Mouse (Mus musculus): ENCODE measurements around the gene Rhbdl1. TPM values are rescaled to one million over a fixed set of nuclear protein-coding genes. Genes with fewer than 3 reads are reported as not detected.
"Not testable (repeated sequence)": the region's sequence is repeated elsewhere in the genome, so short reads cannot be mapped to it uniquely, and the experiment has no call there.

Rhbdl1 gene
- polyA plus RNA-seq, 1 experiment from 2014 or later = 1.3 TPM

- Histone ChIP-seq H3K27me3 (ENCODE audit: poor library complexity, severe bottlenecking) (no peaks in the 10 kb centered on the region), H3K4me3 (no peak overlapping the region), H3K27ac (no peak overlapping the region), H3K9me3 (no peaks in the 10 kb centered on the region), H3K36me3 (replicated peaks) (peaks cover 44% of the 10 kb centered on the region), H3K4me1 (peaks cover 82% of the 10 kb centered on the region)
- 94% methylated on average over 32 of the region's 32 CpGs for WGBS
- no peak for DNase-seq (ENCODE audit: extremely low spot score, low spot score)
These were observed 40.9 kb upstream of the Rhbdl1 start for GRCm38 (mm10) chr17:25877741-25878610.

- peaks cover 72% of the 10 kb centered on the region for H3K4me1 ChIP-seq
- H3K9me3 ChIP-seq = no peaks in the 10 kb centered on the region
- H3K36me3 ChIP-seq (replicated peaks) = peaks cover 35% of the 10 kb centered on the region
- no peak overlapping the region for H3K27ac ChIP-seq
- H3K27me3 ChIP-seq (ENCODE audit: poor library complexity, severe bottlenecking) = no peaks in the 10 kb centered on the region
- DNase-seq (ENCODE audit: extremely low spot score, low spot score) = no peak
- peak overlapping the region; percentile 85 for H3K4me3 ChIP-seq
- 96% methylated on average over 3 of the region's 3 CpGs for WGBS
These were observed 39.9 kb upstream of the Rhbdl1 start for GRCm38 (mm10) chr17:25877025-25877424.

- Histone ChIP-seq H3K4me1 (peaks cover 66% of the 10 kb centered on the region), H3K27ac (peak overlapping the region; percentile 94), H3K9me3 (no peaks in the 10 kb centered on the region), H3K36me3 (replicated peaks) (peaks cover 33% of the 10 kb centered on the region), H3K4me3 (peak overlapping the region; percentile 85), H3K27me3 (ENCODE audit: poor library complexity, severe bottlenecking) (no peaks in the 10 kb centered on the region)
- no peak for DNase-seq (ENCODE audit: extremely low spot score, low spot score)
- WGBS = 64% methylated on average over 10 of the region's 10 CpGs
These were observed 39.3 kb upstream of the Rhbdl1 start for GRCm38 (mm10) chr17:25876347-25876915.

- no peaks in the 10 kb centered on the region for H3K27me3 ChIP-seq (ENCODE audit: poor library complexity, severe bottlenecking)
- H3K9me3 ChIP-seq = no peaks in the 10 kb centered on the region
- peaks cover 56% of the 10 kb centered on the region for H3K4me1 ChIP-seq
- peak overlapping the region; percentile 94 for H3K27ac ChIP-seq
- WGBS = under 1% methylated on average over 59 of the region's 59 CpGs
- H3K4me3 ChIP-seq = peak overlapping the region; percentile 85
- peak; percentile 91 for DNase-seq (ENCODE audit: extremely low spot score, low spot score)
- H3K36me3 ChIP-seq (replicated peaks) = peaks cover 33% of the 10 kb centered on the region
These were observed 38.4 kb upstream of the Rhbdl1 start for GRCm38 (mm10) chr17:25875171-25876136.

GRCm38 (mm10) chr17:25874721-25875170, 37.7 kb upstream of the Rhbdl1 start, which contains the start of gene Mettl26:
Gene Mettl26, plus strand, starts transcription at chr17:25875074.
- peaks cover 49% of the 10 kb centered on the region for H3K4me1 ChIP-seq
- DNase-seq (ENCODE audit: extremely low spot score, low spot score) = peak; percentile 93
- H3K4me3 ChIP-seq = peak within 1 kb of the TSS; percentile 85
- peak within 1 kb of the TSS; percentile 94 for H3K27ac ChIP-seq
- WGBS = under 1% methylated on average over 25 of the region's 25 CpGs
- H3K27me3 ChIP-seq (ENCODE audit: poor library complexity, severe bottlenecking) = no peaks in the 10 kb centered on the region
- H3K36me3 ChIP-seq (replicated peaks) = peaks cover 31% of the 10 kb centered on the region
- no peaks in the 10 kb centered on the region for H3K9me3 ChIP-seq

GRCm38 (mm10) chr17:25874148-25874720, 37.1 kb upstream of the Rhbdl1 start:
- Histone ChIP-seq H3K9me3 (no peaks in the 10 kb centered on the region), H3K4me3 (peak overlapping the region; percentile 85), H3K27ac (peak overlapping the region; percentile 94), H3K4me1 (peaks cover 48% of the 10 kb centered on the region), H3K36me3 (replicated peaks) (peaks cover 26% of the 10 kb centered on the region), H3K27me3 (ENCODE audit: poor library complexity, severe bottlenecking) (no peaks in the 10 kb centered on the region)
- DNase-seq (ENCODE audit: extremely low spot score, low spot score) = peak; percentile 38
- 6% methylated on average over 14 of the region's 14 CpGs for WGBS

- Histone ChIP-seq H3K36me3 (replicated peaks) (peaks cover 19% of the 10 kb centered on the region), H3K27me3 (ENCODE audit: poor library complexity, severe bottlenecking) (no peaks in the 10 kb centered on the region), H3K9me3 (no peaks in the 10 kb centered on the region), H3K27ac (peak overlapping the region; percentile 94), H3K4me3 (peak overlapping the region; percentile 85), H3K4me1 (peaks cover 48% of the 10 kb centered on the region)
- 79% methylated on average over 11 of the region's 11 CpGs for WGBS
- DNase-seq (ENCODE audit: extremely low spot score, low spot score) = no peak
These were observed 36.5 kb upstream of the Rhbdl1 start for GRCm38 (mm10) chr17:25873405-25874147.

GRCm38 (mm10) chr17:25872676-25873075, 35.6 kb upstream of the Rhbdl1 start:
- Histone ChIP-seq H3K9me3 (no peaks in the 10 kb centered on the region), H3K27me3 (ENCODE audit: poor library complexity, severe bottlenecking) (no peaks in the 10 kb centered on the region), H3K27ac (no peak overlapping the region), H3K4me3 (no peak overlapping the region), H3K4me1 (peaks cover 51% of the 10 kb centered on the region), H3K36me3 (replicated peaks) (peaks cover 10% of the 10 kb centered on the region)
- DNase-seq (ENCODE audit: extremely low spot score, low spot score) = no peak
- WGBS = 88% methylated on average over 3 of the region's 3 CpGs

GRCm38 (mm10) chr17:25871566-25871965, 34.5 kb upstream of the Rhbdl1 start:
- not testable (repeated sequence) for H3K27me3 ChIP-seq (ENCODE audit: poor library complexity, severe bottlenecking); H3K4me3 ChIP-seq; H3K9me3 ChIP-seq; DNase-seq (ENCODE audit: extremely low spot score, low spot score); H3K27ac ChIP-seq; H3K36me3 ChIP-seq (replicated peaks)
- H3K4me1 ChIP-seq = peaks cover 52% of the 10 kb centered on the region

- Histone ChIP-seq H3K36me3 (replicated peaks) (no peaks in the 10 kb centered on the region; the same call in 1 of the 2 replicates), H3K27ac (no peak overlapping the region), H3K27me3 (ENCODE audit: poor library complexity, severe bottlenecking) (no peaks in the 10 kb centered on the region), H3K4me3 (no peak overlapping the region), H3K4me1 (peaks cover 52% of the 10 kb centered on the region), H3K9me3 (no peaks in the 10 kb centered on the region)
- DNase-seq (ENCODE audit: extremely low spot score, low spot score) = no peak
- WGBS = 90% methylated on average over 2 of the region's 2 CpGs
These were observed 32.9 kb upstream of the Rhbdl1 start for GRCm38 (mm10) chr17:25869954-25870353.

GRCm38 (mm10) chr17:25869498-25869897, 32.4 kb upstream of the Rhbdl1 start:
- peaks cover 50% of the 10 kb centered on the region for H3K4me1 ChIP-seq
- 84% methylated on average over 8 of the region's 8 CpGs for WGBS
- no peak overlapping the region for H3K4me3 ChIP-seq
- H3K9me3 ChIP-seq = no peaks in the 10 kb centered on the region
- no peak overlapping the region for H3K27ac ChIP-seq
- H3K36me3 ChIP-seq (replicated peaks) = no peaks in the 10 kb centered on the region; the same call in 1 of the 2 replicates
- no peak for DNase-seq (ENCODE audit: extremely low spot score, low spot score)
- H3K27me3 ChIP-seq (ENCODE audit: poor library complexity, severe bottlenecking) = no peaks in the 10 kb centered on the region
